Mouse (Mus musculus): Measurements from ENCODE around the gene Mbd6. TPM values are rescaled to one million over a fixed set of nuclear protein-coding genes. Genes with fewer than 3 reads are reported as not detected.

Gene Mbd6
- polyA plus RNA-seq, 1 experiment = 27.2 TPM

- TF ChIP-seq CTCF (IDR thresholded peaks at IDR 0.05; ENCODE audit: borderline replicate concordance, insufficient read depth, low read length) (no peak), POLR2A (IDR thresholded peaks at IDR 0.05; ENCODE audit: low read depth, low read length) (peak; percentile 100)
- Histone ChIP-seq H3K4me1 (ENCODE audit: control insufficient read depth, insufficient read depth, low read length) (peaks cover 10% of the 10 kb centered on the region; the same call in 1 of the 2 replicates), H3K4me3 (ENCODE audit: insufficient read depth, low read length) (peak overlapping the region; percentile 80), H3K27ac (ENCODE audit: insufficient read depth, low read length) (peak overlapping the region; percentile 100)
Measured at GRCm38 (mm10) chr10:127290307-127290929, 1.6 kb upstream of the Mbd6 start.

DNA sequence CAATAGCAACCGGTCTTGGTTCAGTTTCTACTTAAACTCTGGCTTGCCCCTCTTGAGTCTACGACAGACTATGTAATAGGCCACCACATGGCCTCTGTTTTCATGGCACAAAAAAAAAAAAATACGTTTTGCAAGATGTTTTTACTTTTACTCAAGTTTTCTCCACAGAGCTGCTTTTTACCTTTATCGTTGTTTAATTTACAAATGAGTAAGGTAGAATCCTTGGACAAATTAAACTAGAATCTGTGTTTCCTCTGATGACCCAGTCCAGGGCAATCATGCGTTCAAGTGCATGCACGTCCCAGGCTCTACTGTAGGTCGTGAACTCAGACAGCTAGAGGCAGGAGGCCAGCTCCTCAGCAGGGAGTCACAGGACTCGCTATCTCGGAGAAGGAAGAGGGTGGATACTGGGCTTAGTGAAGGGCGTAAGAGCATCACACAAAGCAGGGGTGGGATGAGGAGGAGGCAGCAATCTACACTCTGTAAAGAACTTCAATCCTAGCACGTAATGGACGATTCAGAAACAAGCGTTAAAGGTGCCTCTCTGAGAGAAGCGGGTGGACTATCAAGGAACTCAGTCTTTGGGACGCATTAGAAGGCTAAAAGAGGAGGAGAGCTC is 864 bp upstream of the Mbd6 start:
- peak overlapping the region; percentile 100 for H3K27ac ChIP-seq (ENCODE audit: insufficient read depth, low read length)
- TF ChIP-seq CTCF (IDR thresholded peaks at IDR 0.05; ENCODE audit: borderline replicate concordance, insufficient read depth, low read length) = no peak
- peak; percentile 71 for TF ChIP-seq POLR2A (IDR thresholded peaks at IDR 0.05; ENCODE audit: low read depth, low read length)
- peak overlapping the region; percentile 6 for H3K4me3 ChIP-seq (ENCODE audit: insufficient read depth, low read length)
- H3K4me1 ChIP-seq (ENCODE audit: control insufficient read depth, insufficient read depth, low read length) = peaks cover 10% of the 10 kb centered on the region; the same call in 1 of the 2 replicates

DNA sequence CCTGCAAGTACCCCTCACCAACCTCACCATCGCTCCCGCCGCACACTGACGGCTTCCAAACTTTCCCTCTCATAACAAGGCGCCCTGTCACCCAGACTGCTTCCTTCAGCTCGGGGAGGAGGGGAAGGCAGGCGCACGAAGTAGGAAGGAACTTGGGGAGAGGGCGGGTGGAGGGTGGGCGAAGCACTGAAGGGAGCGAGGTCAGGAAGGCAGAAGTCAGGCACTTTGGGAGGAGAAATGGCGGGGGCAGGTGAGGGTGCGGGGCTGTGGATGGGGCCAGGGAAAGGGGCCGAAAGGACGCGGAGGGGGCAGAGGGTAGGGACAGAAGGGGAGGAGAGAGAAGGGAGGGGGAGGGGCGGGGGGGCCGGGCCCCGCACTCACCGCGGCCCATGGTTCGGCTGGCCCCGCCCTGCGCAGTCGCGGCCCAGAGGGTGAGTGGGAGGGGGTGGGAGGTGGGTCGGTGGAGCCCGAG is 454 bp downstream of the Mbd6 start:
- TF ChIP-seq CTCF (IDR thresholded peaks at IDR 0.05; ENCODE audit: borderline replicate concordance, insufficient read depth, low read length) (no peak), POLR2A (IDR thresholded peaks at IDR 0.05; ENCODE audit: low read depth, low read length) (peak; percentile 60; the same call in 1 of the 2 replicates)
- 0 out of 2 replicates have a peak, but pooled peaks cover 8% of the 10 kb centered on the region for H3K4me1 ChIP-seq (ENCODE audit: control insufficient read depth, insufficient read depth, low read length)
- H3K4me3 ChIP-seq (ENCODE audit: insufficient read depth, low read length) = peak overlapping the region; percentile 55
- peak overlapping the region; percentile 95 for H3K27ac ChIP-seq (ENCODE audit: insufficient read depth, low read length)

- peak overlapping the region; percentile 55 for H3K4me3 ChIP-seq (ENCODE audit: insufficient read depth, low read length)
- no peak for TF ChIP-seq CTCF (IDR thresholded peaks at IDR 0.05; ENCODE audit: borderline replicate concordance, insufficient read depth, low read length)
- no peak for TF ChIP-seq POLR2A (IDR thresholded peaks at IDR 0.05; ENCODE audit: low read depth, low read length)
- H3K27ac ChIP-seq (ENCODE audit: insufficient read depth, low read length) = peak overlapping the region; percentile 95
- 0 out of 2 replicates have a peak, but pooled peaks cover 8% of the 10 kb centered on the region for H3K4me1 ChIP-seq (ENCODE audit: control insufficient read depth, insufficient read depth, low read length)
Measured at GRCm38 (mm10) chr10:127287936-127288293, 903 bp downstream of the Mbd6 start.

- H3K4me1 ChIP-seq (ENCODE audit: control insufficient read depth, insufficient read depth, low read length) = 0 out of 2 replicates have a peak, but pooled peaks cover 8% of the 10 kb centered on the region
- TF ChIP-seq POLR2A (IDR thresholded peaks at IDR 0.05; ENCODE audit: low read depth, low read length) = no peak; the same call in none of the 2 replicates
- TF ChIP-seq CTCF (IDR thresholded peaks at IDR 0.05; ENCODE audit: borderline replicate concordance, insufficient read depth, low read length) = no peak
- peak overlapping the region; percentile 95 for H3K27ac ChIP-seq (ENCODE audit: insufficient read depth, low read length)
- H3K4me3 ChIP-seq (ENCODE audit: insufficient read depth, low read length) = peak overlapping the region; percentile 55
Measured at GRCm38 (mm10) chr10:127287271-127287935, 1.4 kb downstream of the Mbd6 start.

DNA sequence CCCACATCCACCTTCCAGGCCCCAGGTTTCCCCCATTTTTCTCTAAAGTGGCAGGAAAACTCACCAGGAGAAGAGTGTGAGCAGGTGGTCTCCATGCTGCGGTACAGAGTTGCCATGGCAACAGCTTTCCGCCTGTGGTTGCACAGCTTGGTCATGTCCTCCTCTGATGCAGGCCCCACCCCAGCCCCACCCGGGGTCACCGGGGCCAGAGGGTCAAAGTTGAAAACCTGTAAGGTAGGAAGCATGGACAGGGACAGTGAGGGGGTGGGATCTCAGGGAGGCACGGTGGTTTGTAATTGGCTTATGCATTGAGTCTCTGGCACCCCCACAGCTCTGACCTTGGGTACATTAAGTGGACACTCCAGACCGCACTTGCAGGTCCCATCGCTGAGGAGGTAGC is 2.1 kb downstream of the Mbd6 start:
- H3K4me1 ChIP-seq (ENCODE audit: control insufficient read depth, insufficient read depth, low read length) = 0 out of 2 replicates have a peak, but pooled peaks cover 8% of the 10 kb centered on the region
- TF ChIP-seq CTCF (IDR thresholded peaks at IDR 0.05; ENCODE audit: borderline replicate concordance, insufficient read depth, low read length) (no peak), POLR2A (IDR thresholded peaks at IDR 0.05; ENCODE audit: low read depth, low read length) (no peak)
- peak overlapping the region; percentile 55 for H3K4me3 ChIP-seq (ENCODE audit: insufficient read depth, low read length)
- peak overlapping the region; percentile 95; the same call in 1 of the 2 replicates for H3K27ac ChIP-seq (ENCODE audit: insufficient read depth, low read length)

- Histone ChIP-seq H3K4me3 (ENCODE audit: insufficient read depth, low read length) (peak overlapping the region; percentile 55), H3K27ac (ENCODE audit: insufficient read depth, low read length) (no peak overlapping the region), H3K4me1 (ENCODE audit: control insufficient read depth, insufficient read depth, low read length) (0 out of 2 replicates have a peak, but pooled peaks cover 8% of the 10 kb centered on the region)
- TF ChIP-seq POLR2A (IDR thresholded peaks at IDR 0.05; ENCODE audit: low read depth, low read length) (no peak), CTCF (IDR thresholded peaks at IDR 0.05; ENCODE audit: borderline replicate concordance, insufficient read depth, low read length) (no peak)
Measured at GRCm38 (mm10) chr10:127286194-127286593, 2.6 kb downstream of the Mbd6 start.

- TF ChIP-seq CTCF (IDR thresholded peaks at IDR 0.05; ENCODE audit: borderline replicate concordance, insufficient read depth, low read length) (no peak), POLR2A (IDR thresholded peaks at IDR 0.05; ENCODE audit: low read depth, low read length) (no peak)
Measured at GRCm38 (mm10) chr10:127285644-127286043, 3.2 kb downstream of the Mbd6 start.

DNA sequence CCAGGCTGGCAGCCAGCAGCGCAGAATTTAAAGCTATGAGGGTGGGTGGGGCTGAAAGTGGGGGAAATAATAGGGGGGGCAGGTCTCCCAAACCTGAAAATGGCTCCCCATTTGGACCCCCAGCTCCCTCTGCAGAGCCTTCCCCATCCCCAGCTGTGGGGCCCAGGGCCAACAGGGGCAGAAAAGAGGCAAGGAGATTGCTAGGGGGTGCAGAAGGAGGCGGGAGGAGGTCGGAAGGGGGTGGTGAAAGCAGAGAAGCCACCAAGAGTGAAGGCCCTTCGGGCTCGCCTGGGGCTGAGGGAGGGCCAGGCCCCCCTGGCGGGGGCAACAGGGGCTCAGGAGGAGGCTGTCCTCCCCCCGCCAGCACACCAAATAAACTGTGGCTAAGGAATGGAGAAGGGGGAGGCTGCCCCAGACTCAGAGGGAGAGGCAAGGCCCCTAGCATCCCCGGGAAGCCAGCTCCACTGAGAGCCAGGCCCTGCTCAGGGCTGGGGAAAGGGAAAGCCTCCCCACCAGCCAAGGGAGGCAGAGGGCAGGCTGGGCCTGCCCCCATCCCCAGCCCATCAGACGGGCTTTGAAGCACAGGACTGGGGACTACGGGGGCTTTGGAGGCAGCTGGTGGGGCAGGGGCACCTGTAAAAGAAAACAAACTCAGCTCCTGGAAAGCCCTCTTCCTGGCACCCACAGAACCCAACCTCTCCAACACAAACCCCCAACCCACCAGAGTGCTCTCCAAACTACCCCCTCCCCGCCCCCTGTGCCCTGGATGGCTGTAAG is 3.9 kb downstream of the Mbd6 start:
- TF ChIP-seq CTCF (IDR thresholded peaks at IDR 0.05; ENCODE audit: borderline replicate concordance, insufficient read depth, low read length) (no peak), POLR2A (IDR thresholded peaks at IDR 0.05; ENCODE audit: low read depth, low read length) (no peak)
- H3K4me1 ChIP-seq (ENCODE audit: control insufficient read depth, insufficient read depth, low read length) = 0 out of 2 replicates have a peak, but pooled peaks cover 8% of the 10 kb centered on the region
- no peak overlapping the region for H3K27ac ChIP-seq (ENCODE audit: insufficient read depth, low read length)
- no peak overlapping the region for H3K4me3 ChIP-seq (ENCODE audit: insufficient read depth, low read length)

More at GRCm38 (mm10) chr10:127285644-127286043, 3.2 kb downstream of the Mbd6 start:
- H3K4me1 ChIP-seq (ENCODE audit: control insufficient read depth, insufficient read depth, low read length) = 0 out of 2 replicates have a peak, but pooled peaks cover 8% of the 10 kb centered on the region
- H3K27ac ChIP-seq (ENCODE audit: insufficient read depth, low read length) = no peak overlapping the region
- no peak overlapping the region for H3K4me3 ChIP-seq (ENCODE audit: insufficient read depth, low read length)

Data from embryonic fibroblast, embryonic 13.5 days (primary cell).